Mouse (Mus musculus): ENCODE data around the gene Vmn1r208.
"Not testable (repeated sequence)": the region's sequence is repeated elsewhere in the genome, so short reads cannot be mapped to it uniquely, and the experiment has no call there.

Vmn1r208 gene
- long read RNA-seq, experiment 1: 0 reads
- long read RNA-seq, experiment 2: 0 reads

DNA sequence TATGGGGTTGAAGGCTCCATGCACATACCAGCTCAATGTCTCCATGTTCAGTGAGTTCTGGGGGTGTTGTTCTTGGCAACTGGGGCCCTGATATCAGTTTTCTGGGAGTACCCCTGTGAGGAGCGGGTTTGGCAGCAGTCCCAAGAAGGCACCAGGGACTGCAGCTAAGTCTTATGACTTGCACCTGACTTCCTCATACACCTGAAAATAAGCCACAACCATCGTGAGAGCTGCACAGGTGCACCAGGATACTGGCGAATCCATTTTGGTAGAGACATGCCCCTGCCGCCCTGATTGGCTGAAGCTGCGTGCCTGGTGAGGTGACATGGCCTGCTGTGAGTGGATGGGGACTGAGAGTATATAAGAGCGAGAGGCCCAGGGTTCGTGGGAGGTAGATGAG, at the start of gene Vmn1r208:
TSS of gene Vmn1r208 (minus strand) at position 101 of the 400 bp plus-strand sequence.
- intact Hi-C loops (cut with DNase I): not testable (repeated sequence)

DNA sequence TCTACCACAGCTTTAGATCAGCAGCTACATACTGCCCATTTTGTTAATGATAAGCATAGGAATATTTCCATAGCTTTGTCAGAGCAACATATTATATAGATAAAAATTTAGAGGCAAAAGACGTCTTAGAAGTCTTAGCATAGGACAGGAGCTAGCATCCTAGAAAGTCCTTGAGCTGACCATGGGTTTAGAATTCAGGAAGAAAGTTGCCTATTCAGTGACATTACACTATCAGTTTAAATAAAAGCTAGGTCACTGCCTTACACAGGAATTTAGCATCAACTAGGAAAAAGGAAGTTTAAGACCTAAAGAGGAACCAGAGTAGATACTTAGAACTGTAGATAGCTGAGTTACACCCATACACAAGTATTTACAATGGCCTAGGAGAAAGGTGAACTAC, 44.4 kb upstream of the Vmn1r208 start:
- intact Hi-C loops (cut with DNase I): not testable (repeated sequence)

DNA sequence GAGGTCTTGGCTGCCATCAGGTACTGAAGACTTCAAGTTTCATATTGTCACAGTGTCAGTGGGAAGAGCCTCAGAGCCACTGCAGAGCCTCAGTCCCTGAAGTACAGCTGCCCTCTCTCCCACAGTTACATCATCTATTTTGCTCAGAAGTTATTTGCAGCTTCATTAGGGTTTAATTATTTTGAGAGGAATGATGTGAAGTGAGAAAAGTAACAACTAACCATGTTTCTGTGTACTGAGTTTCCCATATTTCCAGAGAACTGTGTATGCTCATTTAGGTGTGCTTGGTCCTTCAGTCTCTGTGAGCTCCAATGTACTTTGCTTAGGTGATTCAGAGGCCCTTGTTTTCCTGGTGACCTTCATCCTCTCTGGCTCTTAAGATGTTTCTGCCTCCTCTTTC, 32.4 kb upstream of the Vmn1r208 start, which contains the start of gene Vmn1r209:
TSS of gene Vmn1r209 (minus strand) at position 101 of the 400 bp plus-strand sequence.
- intact Hi-C loops (cut with DNase I): not testable (repeated sequence)

DNA sequence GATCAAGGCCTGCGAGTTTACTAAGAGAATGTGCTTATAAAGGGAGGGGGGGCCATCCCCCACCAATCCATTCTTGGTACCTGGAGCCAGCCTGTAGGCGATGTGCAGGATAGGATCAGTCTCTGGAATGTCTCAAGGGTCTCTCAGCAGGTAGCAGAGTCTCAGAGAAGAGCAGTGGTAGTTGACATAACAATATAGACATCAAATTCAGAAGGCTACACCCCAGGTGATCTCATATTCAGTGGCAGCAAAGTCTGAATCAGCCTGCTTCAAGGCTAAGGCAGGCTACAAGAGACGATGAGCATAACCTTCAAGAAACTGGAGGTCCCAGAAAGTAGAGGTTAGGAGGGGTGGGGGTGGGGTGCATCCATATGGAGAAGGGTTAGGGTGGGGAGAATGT, 10.9 kb upstream of the Vmn1r208 start:
- intact Hi-C loops (cut with DNase I): not testable (repeated sequence)

DNA sequence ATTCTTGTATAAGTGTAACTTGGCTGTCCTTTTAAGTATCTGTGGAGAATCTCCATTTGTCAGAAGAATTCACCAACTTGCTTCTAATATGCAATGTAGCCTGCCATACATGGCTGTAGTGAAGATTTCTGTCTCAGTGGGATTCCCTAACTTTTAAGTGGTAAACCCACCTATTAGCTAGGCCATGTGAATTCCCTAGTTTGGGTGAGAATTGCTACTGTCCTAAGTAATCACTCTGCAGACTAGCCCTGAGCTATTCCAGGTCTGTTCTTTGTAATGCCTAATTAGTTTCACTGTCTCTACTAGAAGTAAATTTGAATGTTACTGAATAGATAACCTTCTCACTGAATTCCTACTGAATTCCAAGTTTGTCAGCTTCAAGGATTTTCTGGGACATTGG, 7.0 kb upstream of the Vmn1r208 start:
- intact Hi-C loops (cut with DNase I): not testable (repeated sequence)

DNA sequence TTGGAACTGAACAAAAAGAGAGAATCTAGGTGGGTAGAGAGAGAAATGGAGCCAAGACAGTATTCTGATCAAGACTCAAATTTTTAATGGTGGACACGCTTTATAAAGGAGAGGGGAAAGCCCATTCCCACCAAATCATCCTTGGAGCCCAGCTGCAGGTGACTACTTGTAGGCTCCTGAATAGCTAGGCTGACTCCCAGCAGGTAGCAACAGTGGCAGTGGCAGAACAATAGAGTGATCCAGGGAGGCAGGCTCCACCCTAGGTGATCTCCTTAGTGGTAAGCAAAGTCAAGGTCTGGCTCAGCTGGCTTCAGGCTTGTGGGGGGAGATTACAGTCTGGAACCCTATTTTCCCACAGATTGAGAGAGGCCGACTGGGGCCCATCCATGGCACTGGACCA, 5.6 kb downstream of the Vmn1r208 start:
- intact Hi-C loops (cut with DNase I): not testable (repeated sequence)

DNA sequence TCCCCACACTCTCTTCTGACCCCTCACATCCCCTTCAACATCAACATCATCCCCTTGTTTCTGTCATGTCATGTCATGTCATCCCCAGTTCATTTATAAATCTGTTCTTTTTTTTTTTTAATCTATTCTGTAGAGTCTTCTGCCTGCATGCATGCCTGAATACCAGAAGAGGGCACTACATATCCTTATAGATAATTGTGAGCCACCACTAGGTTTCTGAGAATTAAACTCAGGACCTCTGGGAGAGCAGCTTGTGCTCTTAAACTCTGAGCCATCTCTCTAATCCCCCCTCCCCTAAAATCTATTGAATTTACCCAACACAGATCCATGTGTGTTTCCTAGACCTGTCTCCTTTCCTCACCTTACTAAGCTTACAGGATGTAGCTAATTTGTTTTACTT, 29.7 kb downstream of the Vmn1r208 start:
- intact Hi-C loops (cut with DNase I): no loop called here

DNA sequence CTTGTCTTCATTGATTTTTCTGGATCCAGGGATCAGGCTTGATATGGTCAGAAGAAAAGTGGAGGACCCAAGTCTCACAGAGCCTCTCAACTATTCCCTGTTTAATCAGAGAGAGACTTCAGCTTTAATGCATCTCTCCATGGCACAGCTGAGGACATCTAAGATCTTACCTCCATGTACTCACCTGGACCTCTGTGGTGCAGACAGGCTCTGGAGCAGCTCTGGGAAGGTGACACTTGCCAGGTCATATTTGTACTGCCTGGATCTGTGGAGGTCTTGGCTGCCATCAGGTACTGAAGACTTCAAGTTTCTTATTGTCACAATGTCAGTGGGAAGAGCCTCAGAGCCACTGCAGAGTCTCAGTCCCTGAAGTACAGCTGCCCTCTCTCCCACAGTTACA, 47.7 kb downstream of the Vmn1r208 start, which contains the start of gene Vmn1r207-ps:
TSS of gene Vmn1r207-ps (minus strand) at position 101 of the 400 bp plus-strand sequence.
- intact Hi-C loops (cut with DNase I): not testable (repeated sequence)

Data from adrenal gland (tissue).